Mouse (Mus musculus): ENCODE measurements around the gene Btn1a1. TPM values are rescaled to one million over a fixed set of nuclear protein-coding genes. Genes with fewer than 3 reads are reported as not detected.

The Btn1a1 gene
- total RNA-seq, 4 experiments from 2014 or later = not detected

- DNase-seq = no peak
Observed at GRCm38 (mm10) chr13:23483153-23483552, 17.5 kb upstream of the Btn1a1 start.

- no peak for DNase-seq
Observed at GRCm38 (mm10) chr13:23475658-23476057, 10.0 kb upstream of the Btn1a1 start.

GRCm38 (mm10) chr13:23466911-23467310 is 1.2 kb upstream of the Btn1a1 start:
- DNase-seq = peak; percentile 45

GRCm38 (mm10) chr13:23466306-23466705 is 605 bp upstream of the Btn1a1 start:
- no peak for DNase-seq

GRCm38 (mm10) chr13:23464841-23465366 is 797 bp downstream of the Btn1a1 start:
- no peak for DNase-seq

- DNase-seq = no peak
Observed at GRCm38 (mm10) chr13:23464224-23464637, 1.5 kb downstream of the Btn1a1 start.

- peak; percentile 60 for DNase-seq
Observed at GRCm38 (mm10) chr13:23463381-23464223, 2.1 kb downstream of the Btn1a1 start.

GRCm38 (mm10) chr13:23462669-23463068 is 3.0 kb downstream of the Btn1a1 start:
- DNase-seq = no peak

- DNase-seq = no peak
Observed at GRCm38 (mm10) chr13:23462063-23462462, 3.6 kb downstream of the Btn1a1 start.

GRCm38 (mm10) chr13:23459264-23459846 is 6.3 kb downstream of the Btn1a1 start:
- no peak for DNase-seq

- DNase-seq = no peak
Observed at GRCm38 (mm10) chr13:23453926-23454325, 11.8 kb downstream of the Btn1a1 start.

- DNase-seq = peak; percentile 72
Observed at GRCm38 (mm10) chr13:23453362-23453862, 12.3 kb downstream of the Btn1a1 start.

GRCm38 (mm10) chr13:23450398-23450797 is 15.3 kb downstream of the Btn1a1 start:
- peak; percentile 87 for DNase-seq

GRCm38 (mm10) chr13:23449235-23450095 is 16.2 kb downstream of the Btn1a1 start:
- no peak for DNase-seq

- DNase-seq = no peak
Observed at GRCm38 (mm10) chr13:23448758-23449157, 16.9 kb downstream of the Btn1a1 start.

- peak; percentile 73 for DNase-seq
Observed at GRCm38 (mm10) chr13:23446498-23446952, 19.2 kb downstream of the Btn1a1 start.

- peak; percentile 86 for DNase-seq
Observed at GRCm38 (mm10) chr13:23445561-23446320, 20.0 kb downstream of the Btn1a1 start.

- no peak for DNase-seq
Observed at GRCm38 (mm10) chr13:23445156-23445555, 20.5 kb downstream of the Btn1a1 start.

GRCm38 (mm10) chr13:23444451-23444850 is 21.2 kb downstream of the Btn1a1 start:
- no peak for DNase-seq

GRCm38 (mm10) chr13:23439901-23440300 is 25.8 kb downstream of the Btn1a1 start:
- no peak for DNase-seq

GRCm38 (mm10) chr13:23438521-23438920 is 27.2 kb downstream of the Btn1a1 start:
- no peak for DNase-seq

- peak; percentile 86 for DNase-seq
Observed at GRCm38 (mm10) chr13:23437908-23438307, 27.8 kb downstream of the Btn1a1 start.
